Mouse (Mus musculus) intestine, embryonic 14.5 days (tissue): Measurements from ENCODE around the gene Lrrc8c. TPM values are rescaled to one million over a fixed set of nuclear protein-coding genes. Genes with fewer than 3 reads are reported as not detected.

Source experiments
- ATAC-seq: fragments of 200-750 bp; cut with Nextera tagmentation; replicated peaks from 2 replicates; pipeline ENCODE4 v1.8.0; 2017; ENCODE audit warnings: low read depth, moderate number of reproducible peaks, moderate TSS enrichment, moderate library complexity; ENCODE audit not compliant: low FRiP score, low TSS enrichment
- DNase-seq: peaks from one replicate; pipeline ENCODE4 v3.0.0-alpha.2; 2018; ENCODE audit warnings: low spot score
- H3K27ac ChIP-seq: fragments of 300-500 bp; sonication (generic); 2 replicates; pipeline ENCODE4 v1.5.1; 2014; ENCODE audit warnings: low read depth, mild to moderate bottlenecking, control low read depth
- H3K27me3 ChIP-seq: fragments of 300-500 bp; sonication (generic); replicated peaks from 2 replicates; pipeline ENCODE4 v1.6.1; 2014; ENCODE audit warnings: low read length, control low read depth; ENCODE audit not compliant: control insufficient read depth, insufficient read depth
- H3K36me3 ChIP-seq: fragments of 300-500 bp; sonication (generic); 2 replicates; pipeline ENCODE4 v1.6.1; 2014; ENCODE audit warnings: low read length, control low read depth; ENCODE audit not compliant: control insufficient read depth, insufficient read depth
- H3K4me1 ChIP-seq: fragments of 300-500 bp; sonication (generic); replicated peaks from 2 replicates; pipeline ENCODE4 v1.6.1; 2014; ENCODE audit warnings: low read length, control low read depth, mixed read lengths; ENCODE audit not compliant: control insufficient read depth, insufficient read depth
- H3K4me2 ChIP-seq: fragments of 300-500 bp; sonication (generic); 2 replicates; pipeline ENCODE4 v1.6.1; 2014; ENCODE audit warnings: low read length
- H3K4me3 ChIP-seq: fragments of 300-500 bp; sonication (generic); 2 replicates; pipeline ENCODE4 v1.5.1; 2014; ENCODE audit warnings: low read depth, low read length, control low read depth, mixed read lengths
- H3K9ac ChIP-seq: fragments of 300-500 bp; sonication (generic); 2 replicates; pipeline ENCODE4 v1.6.1; 2014; ENCODE audit warnings: mild to moderate bottlenecking, low read length
- H3K9me3 ChIP-seq: fragments of 300-500 bp; sonication (generic); 2 replicates; pipeline ENCODE4 v1.6.1; 2016; ENCODE audit warnings: low read length, control low read depth; ENCODE audit not compliant: control insufficient read depth
- WGBS: fragments of 180-500 bp; shearing (Covaris S2); extraction: QIAGEN DNeasy Blood & Tissue Kit; methylation state at CpG from one replicate; pipeline ENCODE4 v1.1.7; 2014; 5-methylcytosine and 5-hydroxymethylcytosine counted together
- polyA plus RNA-seq: library from polyadenylated mRNA; unstranded; fragments of >200 nt; fragmentation: Nextera tagmentation; extraction: Ambion mirVana; gene quantifications from 2 replicates; pipeline ENCODE4 v1.2.1, GENCODE M21; 2014

The Lrrc8c gene
- polyA plus RNA-seq: 19.1 and 21.2 TPM in 2 replicates

DNA sequence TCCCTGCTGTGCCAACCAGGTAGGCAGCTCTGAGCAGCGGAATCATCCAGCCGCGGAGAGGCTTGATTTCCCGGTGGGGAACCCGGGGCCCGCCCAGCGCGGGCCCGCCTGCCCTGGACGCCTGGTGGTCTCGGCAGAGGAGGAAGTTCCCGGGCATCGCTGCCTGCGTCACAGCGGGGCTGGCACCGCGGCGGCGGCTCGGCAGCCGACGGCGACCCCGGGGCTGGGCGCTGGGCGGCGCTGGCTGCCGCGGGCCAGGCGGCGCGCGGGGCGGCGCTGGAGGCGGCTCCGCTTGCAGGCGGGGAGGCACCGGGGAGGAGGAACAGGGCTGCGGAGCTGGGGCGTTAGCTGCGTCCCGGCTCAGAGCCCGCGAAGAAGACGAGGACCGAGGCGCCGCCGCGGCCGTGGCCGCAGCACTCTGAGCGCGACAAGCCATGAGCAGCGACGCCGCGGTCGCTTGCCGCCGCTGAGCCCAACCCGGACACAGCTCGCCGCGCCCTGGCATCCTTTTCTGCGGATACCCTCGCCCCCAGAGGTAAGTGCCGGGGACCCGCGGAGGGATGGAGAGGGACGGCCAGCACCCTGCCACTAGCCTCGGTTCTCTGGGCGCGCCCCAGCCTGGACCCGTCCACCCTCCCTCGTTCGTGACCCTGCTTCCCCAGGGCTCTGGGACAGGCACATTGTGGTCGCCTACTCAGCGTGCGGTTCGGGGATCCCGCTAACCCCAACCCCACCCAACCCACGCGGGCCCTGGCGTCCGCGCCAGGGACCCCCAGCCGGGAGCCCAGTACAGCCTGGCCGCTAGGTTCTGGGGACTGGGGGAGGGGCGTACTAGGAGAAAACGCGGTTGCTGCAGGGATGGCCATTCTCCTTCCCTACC, at the start of gene Lrrc8c:
Gene Lrrc8c, plus strand, starts transcription at position 293 of the 880 bp plus-strand sequence.
- peak within 1 kb of the TSS; percentile 80 for H3K27ac ChIP-seq
- H3K9me3 ChIP-seq: no peaks in the 10 kb centered on the region
- H3K4me3 ChIP-seq: peak within 1 kb of the TSS; percentile 64
- peak within 1 kb of the TSS; percentile 97 for H3K4me2 ChIP-seq
- WGBS: under 1% methylated on average over 81 of the region's 93 CpGs
- H3K9ac ChIP-seq: peak within 1 kb of the TSS; percentile 71
- DNase-seq: peak; percentile 86
- H3K27me3 ChIP-seq: no peaks in the 10 kb centered on the region
- H3K4me1 ChIP-seq: no peaks in the 10 kb centered on the region
- peak; percentile 90 for ATAC-seq
- no peaks in the 10 kb centered on the region for H3K36me3 ChIP-seq

DNA sequence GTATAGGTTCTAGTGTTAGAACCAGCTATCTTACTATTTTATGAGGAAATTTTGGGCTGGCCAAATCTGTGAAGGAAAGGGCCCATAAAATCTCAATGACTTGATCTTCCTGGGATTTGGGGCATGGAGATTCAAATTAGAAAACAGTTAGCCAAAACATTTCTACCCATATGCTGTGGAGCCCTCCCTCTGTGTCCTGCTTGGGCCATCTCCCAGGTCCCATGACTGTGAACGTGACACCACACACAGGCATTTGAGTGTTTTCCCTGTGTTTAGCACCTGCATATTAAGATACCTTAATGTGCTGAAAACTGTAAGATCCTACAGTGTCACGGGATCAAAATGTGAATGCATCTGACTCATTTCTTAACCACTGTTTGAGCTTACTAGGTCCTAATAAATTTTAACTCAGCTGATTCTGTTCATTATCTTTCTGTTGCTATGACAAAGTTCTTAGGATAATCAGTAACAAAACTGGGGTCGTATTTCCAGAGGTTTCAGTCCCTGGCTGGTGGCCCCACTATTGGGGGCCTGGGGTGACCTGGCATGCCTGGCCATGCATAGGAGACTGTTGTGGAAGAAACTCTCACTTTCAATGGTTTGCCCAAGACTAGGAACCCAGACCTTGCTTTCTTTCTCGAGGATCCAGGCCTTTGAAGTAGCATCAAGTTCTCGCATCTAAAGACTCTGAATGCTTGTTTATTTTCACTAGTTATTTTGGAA, 46.0 kb upstream of the Lrrc8c start:
- WGBS: 67% methylated on average over 5 of the region's 5 CpGs
- Histone ChIP-seq H3K9ac (no peak overlapping the region), H3K4me1 (no peaks in the 10 kb centered on the region), H3K27ac (no peak overlapping the region), H3K4me3 (no peak overlapping the region), H3K27me3 (no peaks in the 10 kb centered on the region), H3K9me3 (no peaks in the 10 kb centered on the region), H3K4me2 (no peak overlapping the region), H3K36me3 (no peaks in the 10 kb centered on the region)
- ATAC-seq (no peak), DNase-seq (no peak)

DNA sequence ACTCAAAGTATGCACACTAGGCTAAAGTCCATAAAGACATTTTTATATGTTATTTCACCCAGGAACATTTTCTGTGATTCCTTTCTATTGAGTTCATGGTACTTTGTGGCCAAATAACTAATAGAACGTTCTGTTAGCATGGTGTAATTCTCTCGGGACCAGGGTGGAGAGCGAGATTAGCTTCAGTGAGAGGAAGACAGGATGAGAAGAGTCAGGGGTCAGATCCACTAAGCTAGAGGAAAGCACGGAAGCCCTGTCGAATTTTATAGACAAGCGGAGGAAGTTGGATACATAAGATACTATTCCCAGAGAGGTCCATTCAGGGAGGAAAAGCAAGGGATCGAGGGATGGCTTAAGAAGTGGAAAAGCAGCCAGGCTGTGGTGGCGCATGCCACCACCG, 41.7 kb upstream of the Lrrc8c start:
- Histone ChIP-seq H3K36me3 (peaks cover 15% of the 10 kb centered on the region), H3K27me3 (no peaks in the 10 kb centered on the region), H3K27ac (no peak overlapping the region), H3K4me2 (no peak overlapping the region), H3K4me1 (no peaks in the 10 kb centered on the region), H3K9ac (no peak overlapping the region), H3K9me3 (no peaks in the 10 kb centered on the region), H3K4me3 (no peak overlapping the region)
- DNase-seq: no peak
- ATAC-seq: no peak
- WGBS: 83% methylated on average over 9 of the region's 9 CpGs

DNA sequence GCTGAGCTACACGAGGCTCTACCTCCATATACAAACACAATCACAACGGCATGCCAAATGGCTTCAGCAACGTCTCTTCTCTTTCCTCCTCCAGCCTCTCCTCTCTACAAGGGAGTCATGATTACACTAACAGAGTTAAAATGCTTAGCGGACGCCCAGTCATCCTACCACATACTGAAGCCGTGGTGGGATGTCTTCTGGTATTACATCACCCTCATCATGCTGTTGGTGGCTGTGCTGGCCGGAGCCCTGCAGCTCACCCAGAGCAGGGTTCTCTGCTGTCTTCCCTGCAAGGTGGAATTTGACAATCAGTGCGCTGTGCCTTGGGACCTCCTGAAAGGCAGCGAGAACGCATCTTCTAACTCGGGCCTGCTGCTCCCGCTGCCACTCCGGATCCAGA, 39.5 kb upstream of the Lrrc8c start:
- no peak for ATAC-seq
- WGBS: 85% methylated on average over 13 of the region's 13 CpGs
- H3K4me3 ChIP-seq: no peak overlapping the region
- no peaks in the 10 kb centered on the region for H3K27me3 ChIP-seq
- no peak overlapping the region for H3K9ac ChIP-seq
- no peaks in the 10 kb centered on the region for H3K9me3 ChIP-seq
- H3K4me2 ChIP-seq: no peak overlapping the region
- H3K36me3 ChIP-seq: peaks cover 19% of the 10 kb centered on the region
- DNase-seq: no peak
- no peak overlapping the region for H3K27ac ChIP-seq
- no peaks in the 10 kb centered on the region for H3K4me1 ChIP-seq

DNA sequence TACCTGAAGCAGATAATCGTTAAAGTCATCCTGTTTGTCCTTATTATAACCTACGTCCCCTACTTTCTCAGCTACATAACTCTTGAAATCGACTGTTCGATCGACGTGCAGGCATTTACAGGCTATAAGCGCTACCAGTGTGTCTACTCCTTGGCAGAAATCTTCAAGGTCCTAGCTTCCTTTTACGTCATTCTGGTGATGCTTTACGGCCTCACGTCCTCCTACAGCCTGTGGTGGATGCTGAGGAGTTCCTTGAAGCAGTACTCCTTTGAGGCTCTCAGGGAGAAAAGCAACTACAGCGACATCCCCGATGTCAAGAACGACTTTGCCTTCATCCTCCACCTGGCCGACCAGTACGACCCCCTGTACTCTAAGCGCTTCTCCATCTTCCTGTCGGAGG, 38.6 kb upstream of the Lrrc8c start:
- no peaks in the 10 kb centered on the region for H3K27me3 ChIP-seq
- ATAC-seq: no peak
- H3K36me3 ChIP-seq: peaks cover 19% of the 10 kb centered on the region
- H3K9ac ChIP-seq: no peak overlapping the region
- no peak overlapping the region for H3K27ac ChIP-seq
- 94% methylated on average over 17 of the region's 17 CpGs for WGBS
- no peak for DNase-seq
- no peak overlapping the region for H3K4me2 ChIP-seq
- H3K4me3 ChIP-seq: no peak overlapping the region
- H3K4me1 ChIP-seq: no peaks in the 10 kb centered on the region
- H3K9me3 ChIP-seq: no peaks in the 10 kb centered on the region

DNA sequence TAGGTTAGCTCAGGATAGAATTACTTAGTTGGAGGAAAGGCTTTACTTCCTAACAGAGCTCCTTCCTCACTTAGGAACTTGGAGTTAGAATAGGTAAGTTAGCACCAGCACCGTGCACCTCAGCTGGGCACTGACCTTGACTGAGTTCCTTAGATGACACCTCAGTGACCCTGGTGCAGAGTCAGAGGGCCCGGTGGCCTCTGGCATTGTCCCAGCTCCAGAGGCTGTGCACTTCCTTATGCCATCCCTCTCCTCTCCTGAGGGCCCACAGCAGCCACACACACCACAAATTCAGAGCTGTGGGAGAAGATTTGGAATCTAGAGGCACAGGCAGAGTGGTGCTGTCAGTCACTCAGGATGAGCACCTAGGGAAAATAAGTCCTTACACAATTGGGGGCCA, 35.6 kb upstream of the Lrrc8c start:
- H3K9ac ChIP-seq: no peak overlapping the region
- DNase-seq (no peak), ATAC-seq (no peak)
- no peaks in the 10 kb centered on the region for H3K9me3 ChIP-seq
- H3K4me1 ChIP-seq: no peaks in the 10 kb centered on the region
- H3K27me3 ChIP-seq: no peaks in the 10 kb centered on the region
- no peak overlapping the region for H3K4me3 ChIP-seq
- H3K27ac ChIP-seq: no peak overlapping the region
- no peak overlapping the region for H3K4me2 ChIP-seq
- H3K36me3 ChIP-seq: peaks cover 19% of the 10 kb centered on the region
- WGBS: 85% methylated on average over 2 of the region's 2 CpGs

DNA sequence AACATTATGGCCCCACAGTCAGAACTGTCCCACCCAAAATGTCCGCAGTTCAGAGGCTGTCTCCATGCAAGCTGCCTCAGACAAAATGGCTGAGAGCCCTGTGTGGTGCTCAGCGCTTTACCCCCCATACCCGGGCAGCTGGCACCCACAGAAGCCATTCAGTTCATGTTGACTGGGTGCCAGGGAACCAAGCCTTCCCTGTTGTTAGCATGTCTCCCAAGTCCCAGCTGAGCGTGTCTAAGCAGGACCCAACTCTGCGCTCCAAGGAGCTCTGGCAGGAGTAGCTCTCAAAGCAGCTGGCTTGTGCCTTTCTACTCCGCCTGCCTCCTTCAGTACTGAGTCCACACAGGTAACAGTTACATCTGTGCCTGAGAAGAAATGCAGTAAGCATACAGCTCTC, 34.9 kb upstream of the Lrrc8c start:
- Histone ChIP-seq H3K4me1 (no peaks in the 10 kb centered on the region), H3K27me3 (no peaks in the 10 kb centered on the region), H3K4me2 (no peak overlapping the region), H3K36me3 (peaks cover 19% of the 10 kb centered on the region), H3K9me3 (no peaks in the 10 kb centered on the region), H3K9ac (no peak overlapping the region), H3K4me3 (no peak overlapping the region), H3K27ac (no peak overlapping the region)
- WGBS: 91% methylated on average over 6 of the region's 6 CpGs
- DNase-seq (no peak), ATAC-seq (no peak)

DNA sequence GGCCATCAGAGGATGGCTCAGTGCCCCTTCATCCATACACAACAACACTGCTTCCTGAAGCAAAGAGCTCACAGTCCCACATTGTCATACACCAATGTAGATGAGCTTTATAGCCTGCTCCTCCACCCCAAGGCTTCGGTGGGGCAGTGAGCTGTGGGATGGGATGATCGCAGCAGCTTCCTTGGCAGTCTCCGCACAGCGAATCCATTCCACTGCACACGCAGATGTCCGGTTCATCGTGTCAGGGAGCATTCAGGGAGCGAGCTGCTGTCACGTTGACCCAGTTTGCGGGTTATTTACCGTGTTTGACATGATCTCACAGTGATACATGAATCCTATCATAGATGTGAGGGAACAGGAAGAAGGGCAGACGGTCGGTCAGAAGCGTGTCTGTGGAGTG, 34.3 kb upstream of the Lrrc8c start:
- Histone ChIP-seq H3K9ac (no peak overlapping the region), H3K4me1 (no peaks in the 10 kb centered on the region), H3K4me2 (no peak overlapping the region), H3K9me3 (no peaks in the 10 kb centered on the region), H3K36me3 (peaks cover 19% of the 10 kb centered on the region), H3K27ac (no peak overlapping the region), H3K4me3 (no peak overlapping the region), H3K27me3 (no peaks in the 10 kb centered on the region)
- 94% methylated on average over 14 of the region's 14 CpGs for WGBS
- ATAC-seq (no peak), DNase-seq (no peak)
